Comparison of ENCODE assay signal across 8 mouse cellular contexts in the genomic region with DNA sequence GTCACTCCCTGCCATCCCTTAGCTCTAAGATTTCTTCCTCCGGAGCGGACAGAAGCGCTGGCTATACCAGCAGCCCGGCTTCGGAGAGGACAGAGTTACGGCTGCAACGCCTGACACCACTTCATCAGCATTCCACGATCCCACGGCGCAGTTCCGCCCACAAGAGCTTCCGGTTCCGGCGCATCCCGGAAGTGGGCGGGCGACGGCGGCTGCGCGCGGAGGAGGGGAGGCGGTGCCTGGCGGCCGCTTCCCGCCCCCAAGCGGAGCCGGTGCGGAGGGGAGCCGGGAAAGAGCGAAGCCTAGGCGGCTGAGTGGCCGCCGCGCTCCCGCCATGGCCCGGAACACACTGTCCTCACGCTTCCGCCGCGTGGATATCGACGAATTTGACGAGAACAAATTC. TPM values are rescaled to one million over a fixed set of nuclear protein-coding genes. Genes with fewer than 3 reads are reported as not detected.
DNase-seq lines count a peak whose midpoint lies in the region; ATAC-seq lines count a peak whose summit lies in the region.

No protein-coding gene starts in this region.

- no peaks in the 10 kb centered on the region for H3K27me3 ChIP-seq in heart, embryonic 14.5 days (ENCODE audit: control insufficient read depth, insufficient read depth, low read length)
- H3K27me3 ChIP-seq in liver, embryonic 12.5 days (replicated peaks), result no peaks in the 10 kb centered on the region
- no peaks in the 10 kb centered on the region for H3K27me3 ChIP-seq in splenic B cell, adult 2 months (ENCODE audit: control insufficient read depth, insufficient read depth, low read length, poor library complexity, severe bottlenecking)

- peak overlapping the region; percentile 94 for H3K9ac ChIP-seq in heart, embryonic 14.5 days (ENCODE audit: low read length)
- H3K9ac ChIP-seq in liver, embryonic 12.5 days, result peak overlapping the region; percentile 95

- peak overlapping the region; percentile 85 to 99 for H3K4me3 ChIP-seq in heart, embryonic 14.5 days (ENCODE audit: control insufficient read depth in 1 of 2, insufficient read depth in 1 of 2, low read depth in 1 of 2, low read length in 2 of 2)
- peak overlapping the region; percentile 94 for H3K4me3 ChIP-seq in liver, embryonic 12.5 days

- peaks cover 24% of the 10 kb centered on the region for H3K36me3 ChIP-seq in heart, embryonic 14.5 days (ENCODE audit: control insufficient read depth, insufficient read depth, low read length)
- peaks cover 32% of the 10 kb centered on the region for H3K36me3 ChIP-seq in liver, embryonic 12.5 days
- H3K36me3 ChIP-seq in splenic B cell, adult 2 months (ENCODE audit: control insufficient read depth, insufficient read depth, low read length, poor library complexity, severe bottlenecking), result peaks cover 4% of the 10 kb centered on the region

- H3K4me1 ChIP-seq in heart, embryonic 14.5 days (ENCODE audit: control insufficient read depth in 2 of 2, insufficient read depth in 2 of 2, low read length in 2 of 2), result peaks cover 13 to 41% of the 10 kb centered on the region in 2 experiments
- peaks cover 72% of the 10 kb centered on the region for H3K4me1 ChIP-seq in liver, embryonic 12.5 days

- no peaks in the 10 kb centered on the region for H3K9me3 ChIP-seq in heart, embryonic 14.5 days (ENCODE audit: control insufficient read depth, low read length)
- no peaks in the 10 kb centered on the region for H3K9me3 ChIP-seq in liver, embryonic 12.5 days (replicated peaks)

- under 1% methylated on average over 44 of the region's 44 CpGs for WGBS in heart, embryonic 14.5 days
- under 1% methylated on average over 44 of the region's 44 CpGs for WGBS in liver, embryonic 12.5 days (ENCODE audit: insufficient replicate concordance)

- DNase-seq in CD8-positive naive resting alpha-beta T cell, adult 2 months (ENCODE audit: low read depth in 2 of 2, low spot score in 2 of 2), result peak; percentile 90 to 92
- DNase-seq in c-Kit-negative CD71-positive TER-119-positive erythroid progenitor cells, embryonic 14.5 days (ENCODE audit: low read depth, low spot score), result peak; percentile 87
- DNase-seq in fibroblast of lung, adult 2 months (ENCODE audit: low read depth), result peak; percentile 67
- DNase-seq in kidney, postnatal 10 days, result peak; percentile 96
- peak; percentile 95 for DNase-seq in naive thymus-derived CD4-positive, alpha-beta T cell, adult 2 months (ENCODE audit: low read depth)
- DNase-seq in splenic B cell, adult 2 months (ENCODE audit: low read depth, low spot score), result peak; percentile 93

- peak; percentile 86 for ATAC-seq in heart, embryonic 14.5 days (ENCODE audit: insufficient number of reproducible peaks, insufficient read depth, low FRiP score, low read depth)
- peak; percentile 84 for ATAC-seq in liver, embryonic 12.5 days

- H3K4me2 ChIP-seq in heart, embryonic 14.5 days (ENCODE audit: low read length), result peak overlapping the region; percentile 82
- peak overlapping the region; percentile 96 for H3K4me2 ChIP-seq in liver, embryonic 12.5 days

- H3K27ac ChIP-seq in heart, embryonic 14.5 days (replicated peaks in 1 of 2; ENCODE audit: control insufficient read depth in 1 of 2, insufficient read depth in 1 of 2, low read depth in 2 of 2, low read length in 2 of 2), result peak overlapping the region; percentile 86 to 99
- H3K27ac ChIP-seq in liver, embryonic 12.5 days, result peak overlapping the region; percentile 97

RNA-seq across cellular contexts. Expression of a gene that starts 2.4 kb away (rescaled TPM):
- polyA plus RNA-seq in heart, embryonic 14.5 days (2014; fragmentation: Nextera tagmentation; extraction: Ambion mirVana), result 608 and 670 TPM in 2 replicates
- polyA plus RNA-seq in liver, embryonic 12.5 days (2016; fragmentation: Nextera tagmentation; extraction: Ambion mirVana), result 995 and 1,050 TPM in 2 replicates

RNA-seq across cellular contexts. Expression of a gene that starts 2.7 kb away (rescaled TPM):
- polyA plus RNA-seq in heart, embryonic 14.5 days (2014; fragmentation: Nextera tagmentation; extraction: Ambion mirVana), result 82.8 and 85.4 TPM in 2 replicates
- polyA plus RNA-seq in liver, embryonic 12.5 days (2016; fragmentation: Nextera tagmentation; extraction: Ambion mirVana), result 83.0 and 84.9 TPM in 2 replicates

RNA-seq across cellular contexts. Expression of a gene that starts 10.6 kb away (rescaled TPM):
- 0.75 and 0.96 TPM in 2 replicates for polyA plus RNA-seq in heart, embryonic 14.5 days (2014; fragmentation: Nextera tagmentation; extraction: Ambion mirVana)
- polyA plus RNA-seq in liver, embryonic 12.5 days (2016; fragmentation: Nextera tagmentation; extraction: Ambion mirVana), result 0.89 and 1.3 TPM in 2 replicates

RNA-seq across cellular contexts. Expression of a gene that starts 57.5 kb away (rescaled TPM):
- 25.5 and 26.9 TPM in 2 replicates for polyA plus RNA-seq in heart, embryonic 14.5 days (2014; fragmentation: Nextera tagmentation; extraction: Ambion mirVana)
- 12.1 and 15.9 TPM in 2 replicates for polyA plus RNA-seq in liver, embryonic 12.5 days (2016; fragmentation: Nextera tagmentation; extraction: Ambion mirVana)

Comparison
In these comparisons a context has a peak if more than half of its experiments do, and no peak if none do; other contexts are left out.
1. Peak in every context shown above with its lines: DNase-seq, ATAC-seq, H3K4me3 ChIP-seq and H3K27ac ChIP-seq.